ENCODE assay signal across 27 mouse cellular contexts in the genomic region with DNA sequence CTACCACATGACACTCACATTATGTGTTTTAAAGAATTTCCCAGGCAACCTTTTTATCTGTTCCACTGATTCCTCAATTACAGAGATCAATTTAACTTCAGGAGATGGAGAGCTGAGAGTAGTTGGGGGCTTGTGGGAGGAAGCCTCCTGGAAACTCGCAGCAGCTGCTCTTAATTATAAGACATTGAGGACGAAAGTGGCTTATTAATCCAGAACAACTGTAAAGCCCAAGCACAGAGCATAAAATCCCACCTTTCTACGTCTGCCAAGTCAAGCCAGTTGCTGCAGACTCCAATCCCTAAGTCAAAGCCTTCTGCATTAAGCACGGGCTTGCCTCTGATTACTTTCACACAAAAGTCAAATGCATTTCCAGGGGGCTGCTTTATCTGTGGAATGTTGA.
"Had no signal": no experiment of that assay in that cellular context is flagged by ENCODE, and none has a peak within 500 bp of the region (broad histone marks: within the 10 kb centered on the region; RNA-seq: fewer than 3 reads in every experiment).

No protein-coding gene starts in this region.

- DNase-seq: kidney, adult 18-20 months; kidney, adult 9 months; kidney, postnatal 25 days; layer of hippocampus, postnatal 36 days; left cerebral cortex, postnatal 4 days; liver; lung, adult 18-20 months; lung, postnatal 10 days; lung, postnatal 36 days; right cerebral cortex, adult 18-20 months; right cerebral cortex, postnatal 14 days; right cerebral cortex, postnatal 4 days; thymus, adult 2 months; thymus, postnatal 14 days had no signal

- H3K27me3 ChIP-seq: liver, embryonic 12.5 days; liver, embryonic 15.5 days; lung, embryonic 15.5 days; megakaryocyte, embryonic 14.5 days; midbrain, embryonic 13.5 days; neural tube, embryonic 13.5 days had no signal

- H3K9me3 ChIP-seq: liver, embryonic 12.5 days; liver, embryonic 15.5 days; lung, embryonic 15.5 days; megakaryocyte, embryonic 14.5 days; midbrain, embryonic 10.5 days; midbrain, embryonic 13.5 days; neural tube, embryonic 13.5 days had no signal

- ATAC-seq: intestine, embryonic 16.5 days; liver, embryonic 12.5 days; midbrain, embryonic 13.5 days; midbrain, embryonic 16.5 days had no signal

- H3K4me2 ChIP-seq: liver, embryonic 12.5 days; liver, embryonic 15.5 days; lung, embryonic 15.5 days; midbrain, embryonic 13.5 days; neural tube, embryonic 13.5 days had no signal

- H3K4me3 ChIP-seq: layer of hippocampus, adult 2 months; left cerebral cortex, adult 2 months; liver, embryonic 12.5 days; liver, embryonic 15.5 days; lung, embryonic 15.5 days; megakaryocyte, embryonic 14.5 days; midbrain, embryonic 10.5 days; midbrain, embryonic 13.5 days; myocyte; neural tube, embryonic 13.5 days had no signal

- H3K36me3 ChIP-seq: liver, embryonic 12.5 days; liver, embryonic 15.5 days; lung, embryonic 15.5 days; midbrain, embryonic 10.5 days; midbrain, embryonic 13.5 days; neural tube, embryonic 13.5 days had no signal

- H3K9ac ChIP-seq: liver, embryonic 12.5 days; liver, embryonic 15.5 days; lung, embryonic 15.5 days; midbrain, embryonic 13.5 days; neural tube, embryonic 13.5 days had no signal

- H3K4me1 ChIP-seq: liver, embryonic 12.5 days; liver, embryonic 15.5 days; lung, embryonic 15.5 days; megakaryocyte, embryonic 14.5 days had no signal

- H3K27ac ChIP-seq: layer of hippocampus, adult 2 months; left cerebral cortex, adult 2 months; liver, embryonic 12.5 days; liver, embryonic 15.5 days; lung, embryonic 15.5 days; midbrain, embryonic 10.5 days; midbrain, embryonic 13.5 days; neural tube, embryonic 13.5 days; stomach, postnatal 0 days had no signal
